Mouse (Mus musculus) NIH3T3 (cell line): Measurements from ENCODE around the gene Cit.
A peak's percentile ranks its signal among the peaks of the same experiment; 100 is the strongest.

Source experiments
- DNase-seq: peaks from one replicate; pipeline ENCODE4 v3.0.0-alpha.2; 2012; ENCODE audit warnings: low read depth

The Cit gene

GRCm38 (mm10) chr5:115961809-115962208 is 116.7 kb downstream of the Cit start:
- no peak for DNase-seq

- DNase-seq = peak; percentile 6
Observed at GRCm38 (mm10) chr5:115971236-115971635, 126.2 kb downstream of the Cit start.

- peak; percentile 5 for DNase-seq
Observed at GRCm38 (mm10) chr5:115975672-115976071, 130.6 kb downstream of the Cit start.

DNA sequence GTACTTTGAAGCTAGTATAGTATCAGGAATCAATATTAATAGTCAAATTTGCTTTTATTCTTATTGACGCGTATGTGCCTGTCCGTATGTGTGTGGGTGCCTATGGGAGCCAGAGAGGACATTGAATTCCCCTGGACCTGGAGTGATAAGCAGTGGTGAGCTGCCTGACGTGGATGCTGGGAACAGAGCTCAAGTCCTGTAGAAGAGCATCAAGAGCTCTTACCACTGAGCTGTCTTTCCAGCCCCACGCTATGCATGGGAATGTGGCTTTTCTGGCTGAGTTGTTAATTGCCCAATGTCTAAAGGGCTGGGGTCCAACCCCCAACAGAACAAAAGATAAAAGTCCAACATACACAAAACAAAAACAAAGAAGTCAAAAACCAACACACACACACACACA is 131.4 kb downstream of the Cit start:
- no peak for DNase-seq

- DNase-seq = peak; percentile 7
Observed at GRCm38 (mm10) chr5:115977266-115977665, 132.2 kb downstream of the Cit start.

DNA sequence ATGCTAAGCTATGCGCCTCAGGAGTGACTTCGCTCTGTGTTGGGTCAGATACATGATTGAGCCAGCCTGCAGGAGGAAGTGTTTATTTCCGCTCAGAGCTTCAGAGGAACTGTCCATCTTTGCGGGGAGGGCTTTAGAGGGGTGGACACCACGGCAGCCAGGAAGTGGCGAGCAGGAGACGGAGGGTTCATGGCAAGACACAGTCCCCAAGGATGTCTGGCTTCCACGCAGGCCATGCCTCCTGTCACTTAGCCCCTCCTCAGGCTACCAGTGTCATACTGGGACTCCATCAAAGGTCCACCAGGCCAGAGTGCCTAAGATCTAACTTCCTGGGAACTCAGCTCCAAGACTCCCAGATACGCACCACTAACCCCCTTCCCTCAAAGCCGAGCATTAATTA is 132.7 kb downstream of the Cit start:
- DNase-seq = no peak

DNA sequence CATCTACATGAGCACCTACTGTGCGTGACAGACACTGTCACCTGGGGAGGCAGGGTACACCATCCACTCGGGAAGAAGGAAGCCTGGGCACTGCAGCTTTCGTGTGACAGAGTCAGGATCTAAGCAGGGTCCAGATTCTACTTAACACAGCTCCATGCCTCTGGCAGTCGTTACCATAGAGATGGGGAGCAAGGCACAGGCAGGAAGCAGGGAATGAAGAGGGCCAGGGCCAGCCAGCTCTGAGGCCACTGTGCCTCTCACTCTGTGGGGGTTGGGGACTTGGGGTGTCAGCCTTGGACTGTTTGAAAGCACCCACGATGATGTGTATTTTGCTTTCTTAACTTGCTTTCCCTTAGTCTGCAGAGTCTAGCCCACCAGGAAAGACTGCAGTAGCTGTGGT is 133.2 kb downstream of the Cit start:
- DNase-seq = no peak

DNA sequence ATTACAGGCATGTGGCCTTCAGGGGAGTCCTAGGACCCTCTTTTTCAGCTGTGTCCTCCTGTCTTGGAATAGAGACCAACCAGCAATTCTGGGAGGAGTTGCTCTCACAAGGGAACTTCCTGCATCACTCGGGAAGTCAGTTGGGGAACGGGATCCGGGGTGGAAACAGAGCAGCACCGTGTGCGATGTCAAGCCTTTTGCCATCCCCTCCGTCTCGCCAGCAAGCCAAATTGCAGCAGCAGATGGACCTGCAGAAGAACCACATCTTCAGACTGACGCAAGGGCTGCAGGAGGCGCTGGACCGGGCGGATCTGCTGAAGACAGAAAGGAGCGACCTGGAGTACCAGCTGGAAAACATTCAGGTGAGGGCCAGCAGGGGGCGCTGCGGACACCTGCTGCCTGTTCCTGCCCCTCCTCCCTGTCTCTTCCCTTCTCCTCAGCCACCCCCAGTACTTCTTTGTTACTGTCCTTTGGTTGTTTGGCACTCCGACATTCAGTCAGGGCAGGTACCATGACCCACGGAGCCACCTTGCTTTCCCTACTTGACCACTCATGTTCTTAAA is 134.1 kb downstream of the Cit start:
- peak; percentile 61 for DNase-seq

GRCm38 (mm10) chr5:115980537-115980936 is 135.5 kb downstream of the Cit start:
- no peak for DNase-seq

- DNase-seq = peak; percentile 73
Observed at GRCm38 (mm10) chr5:115982671-115983373, 137.7 kb downstream of the Cit start.

DNA sequence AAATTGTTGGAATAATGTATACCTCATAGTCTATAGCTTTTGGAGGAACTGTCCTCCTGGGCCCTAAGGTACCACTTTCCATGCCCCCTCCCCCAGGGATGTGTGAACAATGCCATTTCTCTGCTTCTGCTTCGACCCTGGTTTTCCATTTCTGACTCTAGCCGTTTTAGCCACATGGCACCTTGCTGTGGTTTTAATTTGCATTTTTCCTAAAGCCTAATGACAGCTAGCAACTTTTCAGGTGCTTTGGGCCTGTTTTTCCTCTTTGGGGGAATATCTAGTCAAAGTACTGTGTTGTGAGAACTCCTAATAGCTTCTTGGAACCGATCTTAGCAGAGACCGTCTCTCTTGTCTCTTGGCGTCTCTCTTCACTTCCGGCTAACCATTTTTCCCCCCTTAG is 139.3 kb downstream of the Cit start:
- no peak for DNase-seq

GRCm38 (mm10) chr5:115985101-115985500 is 140.0 kb downstream of the Cit start:
- no peak for DNase-seq

- DNase-seq = no peak
Observed at GRCm38 (mm10) chr5:115987284-115987683, 142.2 kb downstream of the Cit start.

DNA sequence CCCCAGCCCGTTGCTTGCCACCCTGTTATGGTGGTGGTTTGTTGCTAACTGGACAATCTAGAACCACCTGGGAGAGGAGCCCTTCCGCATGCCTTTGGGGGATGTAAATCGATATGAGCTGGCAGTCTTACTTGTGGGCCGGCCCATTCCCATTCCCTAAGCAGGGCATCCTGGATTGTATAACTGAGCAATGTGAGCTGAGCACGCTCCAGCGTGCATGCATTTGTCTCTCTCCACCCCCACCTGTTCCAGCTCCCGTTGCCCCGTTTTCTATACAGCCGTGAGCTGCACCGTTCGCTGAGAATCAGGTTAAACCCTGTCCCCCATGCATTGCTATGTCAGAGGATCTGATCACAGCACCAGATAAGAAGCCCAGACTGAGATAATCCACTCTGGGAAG is 146.6 kb downstream of the Cit start:
- DNase-seq = no peak

DNA sequence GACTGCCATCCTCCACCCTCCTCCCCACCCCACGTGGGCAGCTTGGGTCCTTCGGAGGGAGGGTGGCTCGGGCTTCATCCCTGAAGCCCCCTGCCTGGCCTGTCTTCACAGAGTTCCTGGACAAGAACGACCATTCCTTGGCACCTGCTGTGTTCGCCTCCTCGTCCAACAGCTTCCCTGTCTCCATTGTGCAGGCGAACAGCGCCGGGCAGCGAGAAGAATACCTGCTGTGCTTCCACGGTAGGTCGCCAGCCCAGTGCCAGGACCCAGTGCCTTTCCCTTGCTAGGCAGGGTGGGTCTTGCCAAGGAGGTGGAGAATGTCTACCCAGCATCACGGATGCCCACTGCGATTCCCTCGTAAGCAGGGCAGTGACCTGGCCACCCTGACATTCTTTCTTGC is 149.0 kb downstream of the Cit start:
- no peak for DNase-seq

GRCm38 (mm10) chr5:115997376-115997775 is 152.3 kb downstream of the Cit start:
- DNase-seq = no peak

GRCm38 (mm10) chr5:116003154-116003553 is 158.1 kb downstream of the Cit start:
- DNase-seq = peak; percentile 66

- DNase-seq = no peak
Observed at GRCm38 (mm10) chr5:116003825-116004224, 158.7 kb downstream of the Cit start.

DNA sequence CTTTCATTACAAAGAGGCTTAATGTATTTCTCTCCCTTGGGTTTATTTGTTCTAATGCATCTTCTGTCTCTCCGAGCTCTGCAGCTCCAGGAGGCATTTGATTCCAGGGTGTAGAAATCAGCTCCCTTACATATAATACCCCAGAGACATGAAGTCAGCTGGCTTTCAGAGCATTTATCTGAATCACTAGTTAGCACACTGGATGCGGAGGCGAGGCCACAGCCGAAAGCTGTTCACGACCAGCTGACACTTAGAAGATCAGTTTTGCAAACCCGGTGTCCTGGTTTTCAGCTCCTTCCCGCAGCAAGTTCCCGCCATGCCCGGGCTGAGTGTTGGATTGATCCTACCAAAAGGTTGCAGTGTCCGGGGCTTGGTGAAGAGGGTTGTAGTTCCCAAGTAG is 159.2 kb downstream of the Cit start:
- no peak for DNase-seq

GRCm38 (mm10) chr5:116006324-116007099 is 161.4 kb downstream of the Cit start:
- peak; percentile 54 for DNase-seq

DNA sequence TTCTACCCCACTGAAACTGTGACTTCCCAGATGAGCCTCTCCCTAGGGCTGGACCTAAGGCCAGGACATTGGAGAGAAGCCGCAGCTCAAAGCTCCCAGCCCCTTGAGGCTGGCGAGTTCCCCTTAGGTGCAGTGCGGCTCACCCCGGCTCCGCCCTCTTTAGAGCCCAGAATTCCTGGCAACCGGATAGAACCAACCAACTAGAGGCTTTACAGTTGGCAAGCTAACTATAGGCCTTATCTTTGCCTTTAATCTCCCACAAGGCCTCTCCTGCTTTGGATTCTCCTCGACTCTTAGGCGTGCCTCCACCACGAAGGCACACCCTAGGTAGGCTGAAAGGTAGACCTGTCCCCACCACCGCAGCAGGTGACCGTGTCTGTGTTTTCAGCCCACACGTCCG is 162.6 kb downstream of the Cit start:
- DNase-seq = no peak

DNA sequence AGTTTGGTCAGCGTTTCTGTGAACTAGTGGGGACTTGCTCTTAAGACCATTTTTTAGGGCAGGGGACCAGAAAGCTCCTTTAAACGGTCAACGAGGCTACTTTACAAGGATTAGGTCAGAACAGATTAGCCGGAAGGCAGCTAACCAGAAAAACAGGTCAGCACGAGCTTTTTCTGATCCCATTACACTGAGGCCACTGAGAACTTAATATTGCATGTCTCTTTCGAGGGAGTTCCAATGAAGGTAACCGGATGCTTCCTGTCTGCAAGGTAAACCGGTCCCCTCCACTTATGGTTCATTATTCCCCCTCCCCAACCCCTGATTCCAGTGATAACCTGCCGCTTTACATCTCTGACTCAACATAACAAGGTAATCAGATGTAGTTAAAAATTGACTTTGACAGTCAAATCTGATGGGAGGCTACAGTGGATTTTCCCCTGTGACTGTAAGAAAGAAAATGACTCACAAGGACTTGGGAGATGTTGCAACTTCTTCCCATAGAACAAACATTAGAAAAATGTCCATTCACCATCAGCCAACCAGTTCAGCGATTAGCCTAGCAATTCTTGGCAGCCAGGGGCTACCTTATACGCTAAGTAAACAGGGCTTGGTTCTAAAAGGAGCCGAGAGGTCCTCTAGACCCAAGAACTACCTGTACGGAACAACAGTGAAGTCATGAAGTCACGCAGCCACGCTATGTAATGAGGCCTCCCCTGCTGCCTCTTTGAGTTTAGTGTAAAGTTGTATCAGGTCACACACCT is 164.2 kb downstream of the Cit start:
- peak; percentile 85 for DNase-seq
